Mouse (Mus musculus) fat pad, adult 2 months (tissue): Measurements from ENCODE around the gene Nolc1.
"Not testable (repeated sequence)": the region's sequence is repeated elsewhere in the genome, so short reads cannot be mapped to it uniquely, and the experiment has no call there.

Source experiments
- DNase-seq: peaks from one replicate; pipeline ENCODE4 v3.0.0-alpha.2; 2011; ENCODE audit warnings: low read depth, low spot score; ENCODE audit errors: extremely low read depth

The Nolc1 gene

DNA sequence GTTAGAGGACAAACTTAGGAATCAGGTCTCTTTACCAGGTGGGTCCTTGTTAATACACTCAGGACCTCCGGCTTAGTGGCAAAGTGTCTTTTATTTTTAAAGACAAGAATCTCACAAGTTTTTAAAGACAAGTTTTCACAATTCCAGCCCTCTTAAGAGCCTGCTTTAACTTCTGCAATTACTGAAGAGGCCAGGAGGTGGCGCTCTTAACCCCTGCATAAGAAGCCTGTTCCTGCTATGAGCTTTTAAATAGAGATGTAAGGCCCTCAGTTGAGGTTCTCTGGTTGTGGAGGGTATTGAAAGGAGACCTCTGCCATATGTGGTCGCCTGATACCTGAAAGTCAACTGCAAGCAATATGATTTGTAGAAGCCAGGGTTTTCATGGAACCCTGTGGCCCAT is 10.7 kb downstream of the Nolc1 start:
- DNase-seq = peak; percentile 13

DNA sequence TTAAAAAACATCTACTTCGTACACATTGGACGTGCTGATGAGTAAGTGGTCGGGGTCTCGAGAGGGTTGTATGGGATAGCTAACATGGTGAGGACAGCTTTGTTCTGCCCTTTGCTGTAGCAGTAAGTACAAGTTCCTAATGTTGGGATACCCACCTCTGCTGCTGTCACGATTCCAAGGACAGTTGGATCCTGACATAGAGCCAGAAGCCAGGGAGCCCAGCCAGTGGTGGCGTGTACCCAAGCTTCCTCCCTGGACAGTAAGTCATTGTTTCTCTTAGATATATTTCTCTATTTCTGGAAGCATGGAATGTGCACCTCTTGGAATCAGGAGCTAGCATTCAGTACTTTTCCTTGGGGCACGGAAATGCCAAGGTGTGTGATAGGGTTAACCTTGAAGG is 12.2 kb downstream of the Nolc1 start:
- peak; percentile 36 for DNase-seq

- no peak for DNase-seq
Observed at GRCm38 (mm10) chr19:46091641-46092040, 16.0 kb downstream of the Nolc1 start.

GRCm38 (mm10) chr19:46094144-46094543 is 18.5 kb downstream of the Nolc1 start:
- no peak for DNase-seq

DNA sequence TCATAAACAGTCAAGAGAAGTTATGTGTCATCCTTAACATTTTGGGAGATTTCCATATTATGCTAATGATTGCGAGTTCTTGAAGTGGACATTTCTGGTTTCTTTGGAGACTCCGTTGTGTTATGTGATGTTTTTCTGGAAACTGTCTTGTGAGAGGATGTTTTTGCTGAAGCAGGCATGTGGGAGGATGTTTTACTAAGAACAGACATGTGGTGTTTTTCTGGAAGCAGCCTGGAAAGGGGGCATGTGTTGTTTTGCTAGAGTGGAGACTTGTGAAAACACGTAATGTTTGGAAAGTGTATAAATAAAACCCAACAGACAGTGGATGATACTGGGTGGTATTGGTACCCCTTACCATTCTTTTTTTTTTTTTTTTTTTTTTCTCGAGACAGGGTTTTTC is 19.6 kb downstream of the Nolc1 start:
- DNase-seq = no peak

- DNase-seq = no peak
Observed at GRCm38 (mm10) chr19:46096396-46096795, 20.7 kb downstream of the Nolc1 start.

DNA sequence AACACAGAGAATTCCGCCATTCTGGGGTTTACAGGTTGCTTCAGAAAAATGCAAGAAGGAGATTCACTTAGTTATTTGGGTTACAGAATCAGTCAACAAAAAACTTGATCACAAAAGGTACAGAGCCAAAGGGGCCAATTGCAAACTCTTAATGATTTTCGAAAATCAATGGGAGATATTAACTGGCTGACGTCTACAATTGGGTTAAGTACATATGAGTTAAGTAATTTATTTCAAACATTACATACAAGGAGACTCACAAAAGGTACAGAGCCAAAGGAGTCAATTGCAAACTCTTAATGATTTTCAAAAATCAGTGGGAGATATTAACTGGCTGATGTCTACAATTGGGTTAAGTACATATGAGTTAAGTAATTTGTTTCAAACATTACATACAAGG is 23.9 kb downstream of the Nolc1 start:
- DNase-seq = no peak

DNA sequence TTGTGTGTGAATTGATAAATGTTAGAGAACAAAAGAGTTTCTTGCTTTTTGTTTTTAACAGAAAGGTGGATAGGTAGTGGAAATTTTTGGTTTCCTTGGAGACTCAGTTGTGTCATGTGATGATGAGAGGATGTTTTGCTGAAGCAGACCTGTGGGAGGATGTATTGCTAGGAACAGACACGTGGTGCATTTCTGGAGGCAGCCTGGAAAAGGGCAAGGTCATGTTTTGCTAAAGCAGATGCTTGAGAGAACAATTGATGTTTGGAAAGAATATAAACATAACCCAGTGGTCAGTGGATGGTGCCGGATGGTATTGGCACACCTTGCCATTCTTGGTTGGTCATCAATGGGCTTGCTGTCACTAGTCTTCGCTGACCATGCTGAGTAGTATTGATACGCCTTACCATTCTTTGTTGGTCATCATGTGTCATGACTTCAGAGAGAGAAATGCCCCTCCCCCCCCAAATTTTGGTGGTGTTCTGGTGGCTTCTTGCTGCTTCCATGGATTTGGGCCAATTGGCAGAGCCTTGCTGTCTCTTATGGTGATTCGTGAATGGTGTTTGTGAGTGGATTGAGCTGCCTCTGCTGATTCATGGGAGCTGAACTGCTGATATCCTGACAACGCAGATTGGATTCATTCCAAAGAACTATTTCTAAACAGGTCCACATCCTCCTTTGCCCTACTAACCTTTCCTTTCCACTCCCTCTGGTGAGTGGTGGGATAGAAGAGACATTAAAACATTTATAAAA is 27.9 kb downstream of the Nolc1 start:
- no peak for DNase-seq

DNA sequence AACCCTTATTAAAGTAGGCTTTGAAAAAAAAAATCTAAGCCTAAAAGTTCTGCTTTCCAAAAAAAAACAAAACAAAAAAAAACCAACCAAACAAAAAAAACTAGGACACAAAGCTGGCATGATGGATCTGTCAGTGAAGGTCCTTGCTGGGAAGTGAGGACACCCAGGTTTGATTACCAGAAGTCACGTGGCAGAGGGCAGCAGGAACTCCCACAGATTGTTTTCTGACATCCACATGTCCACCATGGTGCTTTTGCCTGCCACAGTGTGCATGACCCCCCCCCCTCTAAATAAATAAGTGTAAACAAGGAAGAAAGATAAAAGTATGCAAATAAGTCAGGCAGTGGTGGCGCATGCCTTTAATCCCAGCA is 28.5 kb downstream of the Nolc1 start:
- DNase-seq = no peak

GRCm38 (mm10) chr19:46110214-46110613 is 34.6 kb downstream of the Nolc1 start:
- DNase-seq = peak; percentile 50

DNA sequence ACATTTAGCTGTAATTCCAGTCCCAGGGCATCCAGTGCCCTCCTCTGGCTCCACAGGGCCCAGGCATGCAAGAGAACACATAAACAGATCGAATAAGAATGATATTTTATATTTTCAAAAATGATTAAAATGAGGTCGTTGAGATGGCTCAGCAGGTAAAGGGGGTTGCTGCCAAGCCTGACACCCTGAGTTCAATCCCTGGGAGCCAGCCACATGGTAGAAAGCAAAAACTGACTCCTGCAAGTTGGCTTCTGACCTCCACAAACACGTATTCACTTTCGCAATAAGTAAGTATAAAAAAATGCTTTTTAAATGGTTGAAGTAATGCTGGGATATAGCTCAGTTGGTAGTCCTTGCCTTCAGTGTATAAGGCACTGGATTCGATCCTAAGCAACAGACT is 35.1 kb downstream of the Nolc1 start:
- no peak for DNase-seq

DNA sequence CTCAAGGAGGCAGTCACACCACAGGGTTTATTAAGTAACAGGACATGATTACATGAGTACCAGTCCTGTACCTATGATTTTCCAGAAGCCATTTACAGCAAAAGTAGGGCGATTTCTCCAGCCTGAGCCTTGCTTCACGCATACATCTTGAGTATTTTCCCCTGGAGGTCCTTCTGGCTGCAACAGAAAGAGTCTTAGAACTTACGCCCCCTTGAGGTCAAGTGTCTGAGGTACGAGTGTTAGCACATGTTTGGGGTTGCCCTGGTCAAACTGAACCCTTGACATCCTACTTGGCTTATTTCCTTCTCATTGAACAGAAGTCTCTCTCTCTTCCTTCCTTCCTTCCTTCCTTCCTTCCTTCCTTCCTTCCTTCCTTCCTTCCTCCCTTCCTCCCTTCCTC is 39.0 kb downstream of the Nolc1 start:
- DNase-seq = no peak

DNA sequence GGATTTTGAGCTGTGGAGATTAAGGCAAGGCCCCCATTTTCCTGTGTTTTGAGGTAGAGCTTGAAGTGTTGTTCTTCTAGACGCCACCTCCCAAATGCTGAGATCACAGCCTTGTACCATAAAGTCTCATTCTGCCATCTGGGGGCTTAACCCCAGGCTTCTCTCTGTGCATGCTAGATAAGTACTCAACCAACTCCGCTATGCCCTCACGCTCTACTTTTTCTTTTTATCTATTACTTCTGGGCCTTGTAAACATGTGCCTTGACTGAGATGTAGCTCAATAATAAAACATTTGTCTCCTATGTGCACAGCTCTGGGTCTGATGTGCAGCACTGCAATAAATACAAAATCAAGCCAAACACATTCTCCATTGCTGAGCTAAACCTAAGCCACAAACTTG is 43.8 kb downstream of the Nolc1 start:
- no peak for DNase-seq

DNA sequence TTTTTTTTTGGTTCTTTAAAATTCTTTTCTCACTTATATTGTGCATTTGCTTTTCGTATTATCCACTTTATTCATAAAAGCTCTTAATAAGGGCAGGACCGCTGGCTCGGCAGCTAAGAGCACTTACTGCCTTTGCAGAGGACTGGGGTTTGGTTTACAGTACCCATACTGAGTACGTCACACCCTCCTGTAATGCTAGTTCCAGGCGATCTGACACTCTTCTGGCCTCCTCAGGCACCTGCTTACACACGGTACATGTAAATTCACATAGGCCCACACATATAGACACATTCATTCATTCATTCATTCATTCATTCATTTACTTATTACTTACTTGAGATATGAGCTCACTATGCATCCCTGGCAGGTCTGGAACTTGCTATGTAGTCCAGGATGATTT is 45.2 kb downstream of the Nolc1 start:
- no peak for DNase-seq

- DNase-seq = peak; percentile 19
Observed at GRCm38 (mm10) chr19:46123876-46124275, 48.2 kb downstream of the Nolc1 start.

- DNase-seq = no peak
Observed at GRCm38 (mm10) chr19:46124651-46125050, 49.0 kb downstream of the Nolc1 start.

GRCm38 (mm10) chr19:46126301-46126700 is 50.6 kb downstream of the Nolc1 start:
- DNase-seq = no peak

- not testable (repeated sequence) for DNase-seq
Observed at GRCm38 (mm10) chr19:46129737-46130136, 54.1 kb downstream of the Nolc1 start.

GRCm38 (mm10) chr19:46131283-46131682 is 55.6 kb downstream of the Nolc1 start:
- no peak for DNase-seq

GRCm38 (mm10) chr19:46131694-46132525 is 56.2 kb downstream of the Nolc1 start, which contains the start of gene Elovl3:
Elovl3 (plus strand) TSS chr19:46131897.
- DNase-seq = no peak

DNA sequence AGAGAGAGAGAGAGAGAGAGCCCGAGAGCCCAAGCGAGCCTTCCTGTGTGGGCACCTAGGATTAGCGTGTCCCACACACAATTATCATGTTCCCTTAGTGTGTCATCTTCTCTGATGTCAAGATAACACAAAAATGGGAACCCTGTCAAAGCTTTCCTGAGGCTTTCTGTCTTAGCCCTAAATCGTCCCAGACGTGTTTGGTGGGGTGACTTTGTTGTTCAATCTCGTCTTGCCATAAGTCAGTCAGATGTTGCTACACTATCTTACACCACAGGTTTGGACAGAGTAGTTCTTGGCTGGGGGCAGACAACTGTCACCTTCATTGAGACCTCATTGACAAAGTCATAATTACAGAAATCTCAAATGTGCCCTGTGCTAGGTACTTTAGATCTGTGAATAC is 56.9 kb downstream of the Nolc1 start:
- peak; percentile 55 for DNase-seq
